Mouse (Mus musculus) embryonic facial prominence, embryonic 14.5 days (tissue): Measurements from ENCODE around the gene Rhot2. TPM values are rescaled to one million over a fixed set of nuclear protein-coding genes. Genes with fewer than 3 reads are reported as not detected.

Source experiments
- ATAC-seq: fragments of 200-750 bp; cut with Nextera tagmentation; 2 replicates; pipeline ENCODE4 v1.8.0; 2017; ENCODE audit warnings: low read depth, moderate number of reproducible peaks, moderate TSS enrichment
- DNase-seq: peaks from one replicate; pipeline ENCODE4 v3.0.0-alpha.2; 2015; ENCODE audit warnings: low spot score
- H3K27ac ChIP-seq: fragments of 300-500 bp; sonication (generic); replicated peaks from 2 replicates; pipeline ENCODE4 v1.5.1; 2014; ENCODE audit warnings: low read depth, mild to moderate bottlenecking, low read length, moderate library complexity
- H3K27me3 ChIP-seq: fragments of 300-500 bp; sonication (generic); replicated peaks from 2 replicates; pipeline ENCODE4 v1.6.1; 2014; ENCODE audit warnings: low read length; ENCODE audit not compliant: control insufficient read depth, insufficient read depth
- H3K36me3 ChIP-seq: fragments of 300-500 bp; sonication (generic); 2 replicates; pipeline ENCODE4 v1.6.1; 2014; ENCODE audit warnings: low read length, mixed read lengths; ENCODE audit not compliant: control insufficient read depth, insufficient read depth
- H3K4me1 ChIP-seq: fragments of 300-500 bp; sonication (generic); 2 replicates; pipeline ENCODE4 v1.6.1; 2014; ENCODE audit warnings: antibody characterized with exemption, low read length; ENCODE audit not compliant: control insufficient read depth, insufficient read depth
- H3K4me2 ChIP-seq: fragments of 300-500 bp; sonication (generic); 2 replicates; pipeline ENCODE4 v1.6.1; 2014; ENCODE audit warnings: low read depth, mild to moderate bottlenecking, low read length, moderate library complexity, mixed read lengths
- H3K4me3 ChIP-seq: fragments of 300-500 bp; sonication (generic); 2 replicates; pipeline ENCODE4 v1.5.1; 2014; ENCODE audit warnings: low read depth, mild to moderate bottlenecking, low read length
- H3K9ac ChIP-seq: fragments of 300-500 bp; sonication (generic); 2 replicates; pipeline ENCODE4 v1.6.1; 2014; ENCODE audit warnings: low read depth, mild to moderate bottlenecking, low read length, moderate library complexity, mixed read lengths
- H3K9me3 ChIP-seq: fragments of 300-500 bp; sonication (generic); 2 replicates; pipeline ENCODE4 v1.6.1; 2016; ENCODE audit warnings: low read length; ENCODE audit not compliant: control insufficient read depth
- WGBS: fragments of 180-500 bp; shearing (Covaris S2); extraction: QIAGEN DNeasy Blood & Tissue Kit; methylation state at CpG from one replicate; pipeline ENCODE4 v1.1.7; 2014; 5-methylcytosine and 5-hydroxymethylcytosine counted together
- polyA plus RNA-seq: library from polyadenylated mRNA; unstranded; fragments of >200 nt; fragmentation: Nextera tagmentation; extraction: Ambion mirVana; gene quantifications from 2 replicates; pipeline ENCODE4 v1.2.1, GENCODE M21; 2014

The Rhot2 gene
- polyA plus RNA-seq, 1 experiment from 2014 or later = 12.0 TPM

GRCm38 (mm10) chr17:25869498-25869897 lies 24.8 kb upstream of the Rhot2 start:
- no peaks in the 10 kb centered on the region for H3K36me3 ChIP-seq
- no peak overlapping the region for H3K9ac ChIP-seq
- DNase-seq (no peak), ATAC-seq (no peak)
- no peaks in the 10 kb centered on the region for H3K27me3 ChIP-seq
- no peak overlapping the region for H3K4me2 ChIP-seq
- 84% methylated on average over 8 of the region's 8 CpGs for WGBS
- H3K9me3 ChIP-seq = no peaks in the 10 kb centered on the region
- H3K4me3 ChIP-seq = no peak overlapping the region
- H3K27ac ChIP-seq = no peak overlapping the region
- peaks cover 6% of the 10 kb centered on the region; the same call in 1 of the 2 replicates for H3K4me1 ChIP-seq

- peak within 1 kb of the TSS; percentile 35 for H3K27ac ChIP-seq
- DNase-seq = peak; percentile 91
- H3K4me1 ChIP-seq = peaks cover 6% of the 10 kb centered on the region; the same call in 1 of the 2 replicates
- ATAC-seq = peak; percentile 93
- no peaks in the 10 kb centered on the region for H3K27me3 ChIP-seq
- H3K4me3 ChIP-seq = peak within 1 kb of the TSS; percentile 77
- no peaks in the 10 kb centered on the region for H3K9me3 ChIP-seq
- H3K4me2 ChIP-seq = peak within 1 kb of the TSS; percentile 99
- 0% methylated on average over 20 of the region's 24 CpGs for WGBS
- H3K9ac ChIP-seq = peak within 1 kb of the TSS; percentile 67
- no peaks in the 10 kb centered on the region for H3K36me3 ChIP-seq
Measured at GRCm38 (mm10) chr17:25868601-25869191, 24.0 kb upstream of the Rhot2 start, which contains the start of gene Mcrip2. Mcrip2 (minus strand) TSS chr17:25868764.

DNA sequence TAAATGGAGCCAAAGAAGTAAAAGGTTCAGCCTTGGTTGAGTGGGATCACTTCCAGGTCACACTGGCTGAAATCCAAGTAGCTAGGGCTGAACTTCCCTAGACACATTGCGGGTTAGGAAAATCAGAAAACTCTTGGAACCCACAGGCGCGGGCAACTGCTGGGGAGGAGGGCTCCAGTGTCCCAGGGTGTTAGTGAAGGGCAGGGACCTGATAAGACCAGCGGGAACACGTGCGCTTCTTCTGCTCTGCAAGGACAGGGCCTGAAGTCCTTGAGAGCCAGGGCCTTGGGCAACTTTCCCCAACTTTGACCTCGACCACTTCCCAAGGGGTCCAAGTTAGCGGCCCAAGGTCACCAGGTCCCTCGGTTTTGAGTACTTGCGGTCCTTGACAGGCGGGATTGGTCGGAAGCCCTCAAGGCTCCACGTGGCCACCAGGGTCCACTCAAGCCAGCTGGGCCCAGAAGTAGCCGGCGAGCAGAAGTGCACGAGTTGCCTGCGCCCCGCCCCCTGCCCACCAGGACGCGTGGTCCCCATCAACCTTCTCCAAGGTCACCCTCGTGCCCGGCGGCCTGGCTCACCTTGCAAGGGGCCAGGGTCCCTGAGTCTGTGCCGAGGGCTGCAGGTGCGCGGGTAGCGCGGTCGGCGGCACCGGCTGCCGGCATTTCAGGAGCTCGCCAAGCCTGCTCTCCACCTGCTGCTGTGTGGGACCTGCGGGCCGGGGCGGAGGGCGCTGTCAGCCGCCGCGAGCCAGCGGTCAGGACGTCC lies 23.4 kb upstream of the Rhot2 start:
- Histone ChIP-seq H3K4me3 (peak overlapping the region; percentile 77), H3K9me3 (no peaks in the 10 kb centered on the region), H3K27me3 (no peaks in the 10 kb centered on the region), H3K9ac (peak overlapping the region; percentile 67), H3K4me2 (peak overlapping the region; percentile 99), H3K27ac (no peak overlapping the region), H3K4me1 (peaks cover 6% of the 10 kb centered on the region; the same call in 1 of the 2 replicates), H3K36me3 (no peaks in the 10 kb centered on the region)
- DNase-seq (no peak), ATAC-seq (peak; percentile 53)
- 0% methylated on average over 26 of the region's 42 CpGs for WGBS

GRCm38 (mm10) chr17:25867509-25867835 lies 22.8 kb upstream of the Rhot2 start:
- no peak for DNase-seq
- peak overlapping the region; percentile 99 for H3K4me2 ChIP-seq
- no peak overlapping the region for H3K27ac ChIP-seq
- peak overlapping the region; percentile 77 for H3K4me3 ChIP-seq
- H3K4me1 ChIP-seq = peaks cover 6% of the 10 kb centered on the region; the same call in 1 of the 2 replicates
- H3K27me3 ChIP-seq = no peaks in the 10 kb centered on the region
- H3K9me3 ChIP-seq = no peaks in the 10 kb centered on the region
- WGBS = 13% methylated on average over 7 of the region's 7 CpGs
- ATAC-seq = no peak
- H3K9ac ChIP-seq = peak overlapping the region; percentile 67; the same call in 1 of the 2 replicates
- H3K36me3 ChIP-seq = no peaks in the 10 kb centered on the region

DNA sequence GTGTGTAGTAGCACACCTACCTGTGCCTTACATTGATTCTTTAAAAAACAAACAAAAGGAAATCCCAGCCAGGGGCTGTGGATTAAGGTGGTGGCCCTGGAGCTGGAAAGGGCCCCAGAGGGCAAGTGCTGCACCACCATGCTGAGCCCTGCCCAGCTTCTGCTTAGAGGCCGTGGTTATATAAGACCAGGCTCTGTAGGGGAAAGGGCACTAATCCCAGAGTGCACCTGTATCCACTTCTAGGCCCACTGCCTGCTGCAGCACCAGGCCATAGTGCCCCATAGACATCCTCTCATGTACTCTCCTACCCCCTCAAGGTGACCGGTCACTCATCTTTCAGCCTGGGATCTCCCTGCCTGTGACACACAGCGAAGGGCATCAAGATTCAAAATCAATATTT lies 21.5 kb upstream of the Rhot2 start:
- H3K27ac ChIP-seq = no peak overlapping the region
- no peak overlapping the region for H3K9ac ChIP-seq
- ATAC-seq (no peak), DNase-seq (no peak)
- WGBS = 81% methylated on average over 3 of the region's 3 CpGs
- H3K4me1 ChIP-seq = peaks cover 6% of the 10 kb centered on the region; the same call in 1 of the 2 replicates
- H3K4me2 ChIP-seq = no peak overlapping the region
- no peaks in the 10 kb centered on the region for H3K9me3 ChIP-seq
- H3K4me3 ChIP-seq = no peak overlapping the region
- no peaks in the 10 kb centered on the region for H3K27me3 ChIP-seq
- no peaks in the 10 kb centered on the region for H3K36me3 ChIP-seq

GRCm38 (mm10) chr17:25865288-25865687 lies 20.6 kb upstream of the Rhot2 start:
- H3K4me1 ChIP-seq = peaks cover 14% of the 10 kb centered on the region
- H3K27me3 ChIP-seq = no peaks in the 10 kb centered on the region
- no peak for DNase-seq
- no peaks in the 10 kb centered on the region for H3K9me3 ChIP-seq
- H3K36me3 ChIP-seq = no peaks in the 10 kb centered on the region
- H3K9ac ChIP-seq = no peak overlapping the region
- H3K4me3 ChIP-seq = no peak overlapping the region
- no peak overlapping the region for H3K27ac ChIP-seq
- WGBS = 92% methylated on average over 11 of the region's 11 CpGs
- no peak overlapping the region for H3K4me2 ChIP-seq
- no peak for ATAC-seq

DNA sequence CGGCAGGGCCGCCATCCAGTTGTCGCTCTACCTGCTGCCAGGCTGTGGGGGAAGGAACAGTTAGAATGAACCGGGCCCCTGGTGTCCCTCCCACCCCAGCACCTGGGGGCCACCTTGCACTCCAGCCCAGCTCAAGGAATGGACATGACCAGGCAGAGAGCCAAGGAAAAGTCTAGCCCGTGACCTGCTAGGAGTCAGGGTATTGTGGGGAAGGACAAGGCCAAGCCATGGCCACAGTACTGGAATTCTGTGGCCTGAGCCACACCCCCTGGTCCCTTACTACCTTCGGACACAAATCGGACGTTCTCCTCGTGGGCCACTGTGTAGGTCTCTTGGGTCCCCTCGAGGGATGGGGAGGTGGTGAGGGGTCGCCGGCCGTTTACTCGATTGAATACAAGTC lies 19.7 kb upstream of the Rhot2 start:
- 93% methylated on average over 10 of the region's 14 CpGs for WGBS
- ATAC-seq = no peak
- no peak overlapping the region for H3K4me3 ChIP-seq
- H3K9me3 ChIP-seq = no peaks in the 10 kb centered on the region
- no peaks in the 10 kb centered on the region for H3K36me3 ChIP-seq
- no peak for DNase-seq
- H3K4me2 ChIP-seq = no peak overlapping the region
- no peak overlapping the region for H3K9ac ChIP-seq
- H3K4me1 ChIP-seq = peaks cover 14% of the 10 kb centered on the region
- no peaks in the 10 kb centered on the region for H3K27me3 ChIP-seq
- no peak overlapping the region for H3K27ac ChIP-seq

GRCm38 (mm10) chr17:25863681-25864080 lies 19.0 kb upstream of the Rhot2 start:
- no peaks in the 10 kb centered on the region for H3K27me3 ChIP-seq
- 80% methylated on average over 6 of the region's 6 CpGs for WGBS
- H3K4me3 ChIP-seq = no peak overlapping the region
- H3K9me3 ChIP-seq = no peaks in the 10 kb centered on the region
- H3K4me1 ChIP-seq = peaks cover 14% of the 10 kb centered on the region
- no peak for ATAC-seq
- DNase-seq = no peak
- no peaks in the 10 kb centered on the region for H3K36me3 ChIP-seq
- H3K27ac ChIP-seq = no peak overlapping the region
- H3K4me2 ChIP-seq = no peak overlapping the region
- H3K9ac ChIP-seq = no peak overlapping the region
